Mouse (Mus musculus) liver, embryonic 16.5 days (tissue): ENCODE measurements around the gene Smim26. TPM values are rescaled to one million over a fixed set of nuclear protein-coding genes. Genes with fewer than 3 reads are reported as not detected.
A peak's percentile ranks its signal among the peaks of the same experiment; 100 is the strongest.

Experiments
- ATAC-seq: fragments of 200-750 bp; cut with Nextera tagmentation; 2 replicates; pipeline ENCODE4 v1.8.0; 2017; ENCODE audit warnings: low read depth, mild to moderate bottlenecking, moderate number of reproducible peaks, moderate library complexity
- H3K27ac ChIP-seq: fragments of 300-500 bp; sonication (generic); 2 replicates; pipeline ENCODE4 v1.5.1; 2014; ENCODE audit warnings: mild to moderate bottlenecking, low read length
- H3K27me3 ChIP-seq: fragments of 300-500 bp; sonication (generic); 2 replicates; pipeline ENCODE4 v1.6.1; 2014; ENCODE audit warnings: low read depth, low read length, mixed read lengths; ENCODE audit not compliant: control insufficient read depth, insufficient read depth
- H3K36me3 ChIP-seq: fragments of 300-500 bp; sonication (generic); 2 replicates; pipeline ENCODE4 v1.6.1; 2014; ENCODE audit warnings: mild to moderate bottlenecking; ENCODE audit not compliant: control insufficient read depth, insufficient read depth
- H3K4me1 ChIP-seq: fragments of 300-500 bp; sonication (generic); 2 replicates; pipeline ENCODE4 v1.6.1; 2014; ENCODE audit warnings: low read depth, low read length, mixed read lengths; ENCODE audit not compliant: control insufficient read depth
- H3K4me2 ChIP-seq: fragments of 300-500 bp; sonication (generic); 2 replicates; pipeline ENCODE4 v1.6.1; 2014; ENCODE audit warnings: low read depth, low read length, mixed read lengths
- H3K4me3 ChIP-seq: fragments of 300-500 bp; sonication (generic); 2 replicates; pipeline ENCODE4 v1.5.1; 2014; ENCODE audit warnings: low read depth, mild to moderate bottlenecking, low read length
- H3K9ac ChIP-seq: fragments of 300-500 bp; sonication (generic); 2 replicates; pipeline ENCODE4 v1.6.1; 2014; ENCODE audit warnings: low read depth, low read length
- H3K9me3 ChIP-seq: fragments of 300-500 bp; sonication (generic); replicated peaks from 2 replicates; pipeline ENCODE4 v1.6.1; 2016; ENCODE audit warnings: low read length; ENCODE audit not compliant: control insufficient read depth
- WGBS: fragments of 180-500 bp; shearing (Covaris S2); extraction: QIAGEN DNeasy Blood & Tissue Kit; methylation state at CpG from one replicate; pipeline ENCODE4 v1.1.7; 2014; ENCODE audit not compliant: insufficient replicate concordance; 5-methylcytosine and 5-hydroxymethylcytosine counted together
- microRNA-seq: library from miRNA; unstranded; fragments of <30 nt; microRNA quantifications from one replicate; pipeline ENCODE4, GENCODE M21; 2016
- polyA plus RNA-seq: library from polyadenylated mRNA; unstranded; fragments of >200 nt; fragmentation: Nextera tagmentation; extraction: Ambion mirVana; gene quantifications from 2 replicates; pipeline ENCODE4 v1.2.1, GENCODE M21; 2015

Gene Smim26
- polyA plus RNA-seq, 1 experiment from 2014 or later: 10.3 TPM

- ATAC-seq: peak; percentile 16; the same call in 1 of the 2 replicates
- 65% methylated on average over 4 of the region's 4 CpGs for WGBS
These were observed 48.1 kb downstream of the Smim26 start for GRCm38 (mm10) chr2:144641991-144642390.

More at GRCm38 (mm10) chr2:144641991-144642390, 48.1 kb downstream of the Smim26 start:
- no peak overlapping the region for H3K27ac ChIP-seq
- no peaks in the 10 kb centered on the region for H3K9me3 ChIP-seq
- no peak overlapping the region for H3K4me3 ChIP-seq
- H3K36me3 ChIP-seq: no peaks in the 10 kb centered on the region
- H3K4me2 ChIP-seq: no peak overlapping the region
- H3K27me3 ChIP-seq: no peaks in the 10 kb centered on the region
- H3K4me1 ChIP-seq: no peaks in the 10 kb centered on the region
- H3K9ac ChIP-seq: no peak overlapping the region

Small RNAs within 50 kb of the gene (microRNA-seq; reads per million reads assigned to microRNA genes)
- not detected for gene Gm24823

Other genes with a start within 250 kb of the Smim26 start
- 12.9 and 15.3 TPM in 2 replicates for gene Kat14, start 225.1 kb upstream of the Smim26 start, polyA plus RNA-seq
- 0.63 and 1.1 TPM in 2 replicates for gene Pet117, start 225.1 kb upstream of the Smim26 start, polyA plus RNA-seq
- gene Dzank1, start 66.6 kb upstream of the Smim26 start, polyA plus RNA-seq: 0.02 and 0.14 TPM in 2 replicates
- 6.6 and 6.7 TPM in 2 replicates for gene Polr3f, start 66.3 kb upstream of the Smim26 start, polyA plus RNA-seq
- 9.7 and 11.1 TPM in 2 replicates for gene Rbbp9, start 43.2 kb upstream of the Smim26 start, polyA plus RNA-seq
- gene Sec23b, start 37.8 kb upstream of the Smim26 start, polyA plus RNA-seq: 44.0 and 46.2 TPM in 2 replicates
- 14.5 and 16.8 TPM in 2 replicates for gene Dtd1, start 5.8 kb downstream of the Smim26 start, polyA plus RNA-seq
- not detected in 2 replicates for gene Scp2d1, start 229.6 kb downstream of the Smim26 start, polyA plus RNA-seq